In genomic region chr19:5065104-5065503, GRCm38 (mm10) we compare ENCODE assay signal across 1 mouse cellular context.
TF ChIP-seq lines count a peak whose summit lies in the region.

No protein-coding gene starts in this region.

TF ChIP-seq in myocyte, 11 proteins besides CTCF, POLR2A, EP300 and RAD21 (continued from another document):
- TF ChIP-seq REST (IDR thresholded peaks at IDR 0.05; ENCODE audit: insufficient read depth, insufficient read length): no peak
